In the genomic region with DNA sequence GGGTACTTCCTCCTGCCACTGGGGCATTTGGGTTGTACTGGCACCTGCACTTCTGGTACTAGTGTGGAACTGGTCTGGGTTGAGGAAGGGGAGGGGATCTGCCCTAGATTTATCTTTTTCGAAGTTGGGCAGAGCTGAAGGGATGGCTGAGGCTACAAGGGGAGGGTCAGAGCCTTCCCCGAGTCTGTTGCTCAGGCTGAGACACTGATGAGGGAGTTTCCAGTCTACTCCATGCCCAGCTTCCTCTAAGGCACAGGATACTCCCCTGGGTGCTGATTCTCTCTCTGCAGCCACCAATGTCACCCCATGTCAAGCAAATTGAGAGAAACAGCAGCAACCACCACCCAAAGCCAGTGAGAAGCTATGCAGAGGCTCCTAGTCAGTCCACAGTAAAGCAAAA, we compare ENCODE assay signal across 13 mouse cellular contexts. TPM values are rescaled to one million over a fixed set of nuclear protein-coding genes. Genes with fewer than 3 reads are reported as not detected.
DNase-seq lines count a peak whose midpoint lies in the region; ATAC-seq and TF ChIP-seq lines count a peak whose summit lies in the region.
"Had no signal": no experiment of that assay in that cellular context is flagged by ENCODE, and none has a peak within 500 bp of the region (broad histone marks: within the 10 kb centered on the region; RNA-seq: fewer than 3 reads in every experiment).

No protein-coding gene starts in this region.

- no peak overlapping the region for H3K9ac ChIP-seq in intestine, embryonic 15.5 days
- H3K9ac ChIP-seq in intestine, embryonic 16.5 days (ENCODE audit: low read depth, low read length), result no peak overlapping the region
- H3K9ac ChIP-seq in lung, postnatal 0 days (replicated peaks; ENCODE audit: low read depth), result no peak overlapping the region
- H3K9ac ChIP-seq in liver, embryonic 16.5 days (ENCODE audit: low read depth, low read length), result no peak overlapping the region
- H3K9ac ChIP-seq: liver, embryonic 15.5 days; midbrain, embryonic 13.5 days had no signal

- no peak for TF ChIP-seq EP300 in lung, postnatal 0 days (IDR thresholded peaks at IDR 0.05)

- TF ChIP-seq CTCF in lung, postnatal 0 days (IDR thresholded peaks at IDR 0.05), result no peak

- H3K4me1 ChIP-seq in intestine, embryonic 15.5 days (replicated peaks), result peaks cover 6% of the 10 kb centered on the region; the same call in 1 of the 2 replicates
- peaks cover 9% of the 10 kb centered on the region for H3K4me1 ChIP-seq in intestine, embryonic 16.5 days (ENCODE audit: control insufficient read depth, insufficient read depth, low read length)
- H3K4me1 ChIP-seq in lung, postnatal 0 days (ENCODE audit: insufficient read depth, low read depth, low read length), result no peaks in the 10 kb centered on the region; the same call in 1 of the 2 replicates
- peaks cover 4% of the 10 kb centered on the region for H3K4me1 ChIP-seq in liver, embryonic 16.5 days (ENCODE audit: control insufficient read depth, low read depth, low read length)

- H3K9me3 ChIP-seq in intestine, embryonic 15.5 days, result no peaks in the 10 kb centered on the region
- H3K9me3 ChIP-seq in intestine, embryonic 16.5 days (ENCODE audit: control insufficient read depth, low read length), result no peaks in the 10 kb centered on the region
- no peaks in the 10 kb centered on the region for H3K9me3 ChIP-seq in lung, postnatal 0 days (ENCODE audit: low read length)
- no peaks in the 10 kb centered on the region for H3K9me3 ChIP-seq in liver, embryonic 16.5 days (replicated peaks; ENCODE audit: control insufficient read depth, low read length)
- H3K9me3 ChIP-seq: liver, embryonic 15.5 days; midbrain, embryonic 13.5 days had no signal

- peak; percentile 91 for DNase-seq in heart, adult 11 months
- DNase-seq in heart, postnatal 36 days, result no peak
- DNase-seq in lung, postnatal 0 days (ENCODE audit: low spot score), result no peak
- no peak for DNase-seq in lung, postnatal 4 days
- DNase-seq in cerebellum, adult 11-12 months, result no peak
- DNase-seq: cerebellum, adult 9-11 months; gastrocnemius, postnatal 25 days had no signal

- no peak for ATAC-seq in intestine, embryonic 15.5 days
- no peak for ATAC-seq in intestine, embryonic 16.5 days
- no peak for ATAC-seq in lung, postnatal 0 days
- no peak for ATAC-seq in liver, embryonic 16.5 days (ENCODE audit: low read depth)
- ATAC-seq: hindbrain, embryonic 16.5 days; midbrain, embryonic 13.5 days had no signal

- 0 out of 2 replicates have a peak overlapping the region, but pooled peaks have one; percentile 0 for H3K27ac ChIP-seq in intestine, embryonic 15.5 days
- H3K27ac ChIP-seq in intestine, embryonic 16.5 days (ENCODE audit: low read length), result no peak overlapping the region
- peak overlapping the region; percentile 21; the same call in 1 of the 2 replicates for H3K27ac ChIP-seq in lung, postnatal 0 days (ENCODE audit: low read length)
- peak overlapping the region; percentile 35 for H3K27ac ChIP-seq in liver, embryonic 16.5 days (ENCODE audit: low read length)
- H3K27ac ChIP-seq: liver, embryonic 15.5 days; midbrain, embryonic 13.5 days had no signal

- 72% methylated on average over 2 of the region's 2 CpGs for WGBS in intestine, embryonic 15.5 days
- WGBS in intestine, embryonic 16.5 days, result 73% methylated on average over 2 of the region's 2 CpGs
- WGBS in lung, postnatal 0 days, result 57% methylated on average over 2 of the region's 2 CpGs
- WGBS in liver, embryonic 16.5 days (ENCODE audit: insufficient replicate concordance), result 21% methylated on average over 2 of the region's 2 CpGs

- H3K4me2 ChIP-seq in intestine, embryonic 15.5 days (replicated peaks), result no peak overlapping the region
- H3K4me2 ChIP-seq in intestine, embryonic 16.5 days (ENCODE audit: low read depth, low read length), result no peak overlapping the region
- 0 out of 2 replicates have a peak overlapping the region, but pooled peaks have one; percentile 3 for H3K4me2 ChIP-seq in lung, postnatal 0 days (replicated peaks; ENCODE audit: low read depth, low read length)
- no peak overlapping the region for H3K4me2 ChIP-seq in liver, embryonic 16.5 days (ENCODE audit: low read depth, low read length)
- H3K4me2 ChIP-seq: liver, embryonic 15.5 days; midbrain, embryonic 13.5 days had no signal

- no peak overlapping the region for H3K4me3 ChIP-seq in intestine, embryonic 15.5 days (replicated peaks)
- H3K4me3 ChIP-seq in intestine, embryonic 16.5 days (ENCODE audit: low read length), result no peak overlapping the region
- H3K4me3 ChIP-seq in lung, postnatal 0 days (ENCODE audit: low read depth, low read length), result no peak overlapping the region
- no peak overlapping the region for H3K4me3 ChIP-seq in liver, embryonic 16.5 days (ENCODE audit: low read depth, low read length)
- H3K4me3 ChIP-seq: liver, embryonic 15.5 days; midbrain, embryonic 13.5 days had no signal

- no peaks in the 10 kb centered on the region for H3K36me3 ChIP-seq in intestine, embryonic 15.5 days
- H3K36me3 ChIP-seq in intestine, embryonic 16.5 days (ENCODE audit: control insufficient read depth, insufficient read depth, low read length), result no peaks in the 10 kb centered on the region
- no peaks in the 10 kb centered on the region for H3K36me3 ChIP-seq in lung, postnatal 0 days (ENCODE audit: insufficient read depth, low read length)
- no peaks in the 10 kb centered on the region for H3K36me3 ChIP-seq in liver, embryonic 16.5 days (ENCODE audit: control insufficient read depth, insufficient read depth)
- H3K36me3 ChIP-seq: liver, embryonic 15.5 days; midbrain, embryonic 13.5 days had no signal

- intact Hi-C loops in heart, postnatal 36 days (cut with DNase I), result loop anchor here (1.0 kb wide), 1 partner anchor 9 kb away; no protein-coding TSS in a partner anchor

- no peaks in the 10 kb centered on the region for H3K27me3 ChIP-seq in intestine, embryonic 15.5 days (replicated peaks)
- no peaks in the 10 kb centered on the region for H3K27me3 ChIP-seq in intestine, embryonic 16.5 days (replicated peaks; ENCODE audit: control insufficient read depth, insufficient read depth, low read length)
- H3K27me3 ChIP-seq in lung, postnatal 0 days (replicated peaks; ENCODE audit: insufficient read depth, low read length), result no peaks in the 10 kb centered on the region
- H3K27me3 ChIP-seq in liver, embryonic 16.5 days (ENCODE audit: control insufficient read depth, insufficient read depth, low read depth, low read length), result peaks cover 20% of the 10 kb centered on the region

RNA-seq across cellular contexts. Expression of gene Dll4, which starts 10.4 kb away (rescaled TPM):
- total RNA-seq in heart, postnatal 36 days (2021), result 10 to 100 TPM; 16.3 to 22.1 TPM
- 8.3 and 8.4 TPM in 2 replicates for polyA plus RNA-seq in intestine, embryonic 15.5 days (2015; fragmentation: Nextera tagmentation; extraction: Ambion mirVana)
- 8.4 and 8.7 TPM in 2 replicates for polyA plus RNA-seq in intestine, embryonic 16.5 days (2015; fragmentation: Nextera tagmentation; extraction: Ambion mirVana)
- 22.7 and 25.9 TPM in 2 replicates for polyA plus RNA-seq in lung, postnatal 0 days (2015; fragmentation: Nextera tagmentation; extraction: Ambion mirVana)
- 2.0 and 2.1 TPM in 2 replicates for polyA plus RNA-seq in liver, embryonic 16.5 days (2015; fragmentation: Nextera tagmentation; extraction: Ambion mirVana)

RNA-seq across cellular contexts. Expression of gene Chac1, which starts 15.0 kb away (rescaled TPM):
- total RNA-seq in heart, postnatal 36 days (2021), result 10 to 100 TPM; 11.3 to 12.3 TPM
- 2.3 and 2.7 TPM in 2 replicates for polyA plus RNA-seq in intestine, embryonic 15.5 days (2015; fragmentation: Nextera tagmentation; extraction: Ambion mirVana)
- polyA plus RNA-seq in intestine, embryonic 16.5 days (2015; fragmentation: Nextera tagmentation; extraction: Ambion mirVana), result 2.7 and 6.0 TPM in 2 replicates
- 1.5 and 1.8 TPM in 2 replicates for polyA plus RNA-seq in lung, postnatal 0 days (2015; fragmentation: Nextera tagmentation; extraction: Ambion mirVana)
- 6.2 and 8.5 TPM in 2 replicates for polyA plus RNA-seq in liver, embryonic 16.5 days (2015; fragmentation: Nextera tagmentation; extraction: Ambion mirVana)

RNA-seq across cellular contexts. Expression of gene Vps18, which starts 47.5 kb away (rescaled TPM):
- total RNA-seq in heart, postnatal 36 days (2021), result 10 to 100 TPM; 13.5 to 13.9 TPM
- polyA plus RNA-seq in intestine, embryonic 15.5 days (2015; fragmentation: Nextera tagmentation; extraction: Ambion mirVana), result 20.9 and 22.5 TPM in 2 replicates
- polyA plus RNA-seq in intestine, embryonic 16.5 days (2015; fragmentation: Nextera tagmentation; extraction: Ambion mirVana), result 25.5 and 29.6 TPM in 2 replicates
- polyA plus RNA-seq in lung, postnatal 0 days (2015; fragmentation: Nextera tagmentation; extraction: Ambion mirVana), result 11.1 and 11.4 TPM in 2 replicates
- 5.5 and 6.3 TPM in 2 replicates for polyA plus RNA-seq in liver, embryonic 16.5 days (2015; fragmentation: Nextera tagmentation; extraction: Ambion mirVana)
